Mouse (Mus musculus): ENCODE data around the gene Lamc2. TPM values are rescaled to one million over a fixed set of nuclear protein-coding genes. Genes with fewer than 3 reads are reported as not detected.

Lamc2 gene
- polyA plus RNA-seq, 1 experiment: 37.5 TPM

GRCm38 (mm10) chr1:153157021-153157623, 29.1 kb downstream of the Lamc2 start:
- WGBS: 66% methylated on average over 5 of the region's 5 CpGs

GRCm38 (mm10) chr1:153155364-153155763, 30.9 kb downstream of the Lamc2 start:
- no peak for DNase-seq
- Histone ChIP-seq H3K4me3 (replicated peaks; ENCODE audit: extremely low read depth, low read depth, low read length) (no peak overlapping the region), H3K4me1 (ENCODE audit: control insufficient read depth, insufficient read depth, low read length) (no peaks in the 10 kb centered on the region)
- TF ChIP-seq CTCF (IDR thresholded peaks at IDR 0.05; ENCODE audit: insufficient read depth, low read length) (no peak), POLR2A (IDR thresholded peaks at IDR 0.05; ENCODE audit: borderline replicate concordance, extremely low read depth, low read depth, low read length) (no peak)
- 74% methylated on average over 8 of the region's 8 CpGs for WGBS

More at GRCm38 (mm10) chr1:153157021-153157623, 29.1 kb downstream of the Lamc2 start:
- Histone ChIP-seq H3K4me3 (replicated peaks; ENCODE audit: extremely low read depth, low read depth, low read length) (no peak overlapping the region), H3K4me1 (ENCODE audit: control insufficient read depth, insufficient read depth, low read length) (no peaks in the 10 kb centered on the region)
- TF ChIP-seq CTCF (IDR thresholded peaks at IDR 0.05; ENCODE audit: insufficient read depth, low read length) (no peak), POLR2A (IDR thresholded peaks at IDR 0.05; ENCODE audit: borderline replicate concordance, extremely low read depth, low read depth, low read length) (no peak)
- DNase-seq: no peak

- 57% methylated on average over 10 of the region's 10 CpGs for WGBS
- TF ChIP-seq CTCF (IDR thresholded peaks at IDR 0.05; ENCODE audit: insufficient read depth, low read length): no peak
- no peak for TF ChIP-seq POLR2A (IDR thresholded peaks at IDR 0.05; ENCODE audit: borderline replicate concordance, extremely low read depth, low read depth, low read length)
- no peaks in the 10 kb centered on the region for H3K4me1 ChIP-seq (ENCODE audit: control insufficient read depth, insufficient read depth, low read length)
- DNase-seq: no peak
- H3K4me3 ChIP-seq (replicated peaks; ENCODE audit: extremely low read depth, low read depth, low read length): no peak overlapping the region
Observed at GRCm38 (mm10) chr1:153153619-153154137, 32.6 kb downstream of the Lamc2 start.

GRCm38 (mm10) chr1:153152594-153152993, 33.7 kb downstream of the Lamc2 start:
- Histone ChIP-seq H3K4me3 (replicated peaks; ENCODE audit: extremely low read depth, low read depth, low read length) (no peak overlapping the region), H3K4me1 (ENCODE audit: control insufficient read depth, insufficient read depth, low read length) (no peaks in the 10 kb centered on the region)
- 63% methylated on average over 7 of the region's 7 CpGs for WGBS
- TF ChIP-seq POLR2A (IDR thresholded peaks at IDR 0.05; ENCODE audit: borderline replicate concordance, extremely low read depth, low read depth, low read length): no peak
- TF ChIP-seq CTCF (IDR thresholded peaks at IDR 0.05; ENCODE audit: insufficient read depth, low read length): no peak
- DNase-seq: no peak

GRCm38 (mm10) chr1:153145791-153146190, 40.5 kb downstream of the Lamc2 start:
- 35% methylated on average over 5 of the region's 5 CpGs for WGBS
- Histone ChIP-seq H3K4me1 (ENCODE audit: control insufficient read depth, insufficient read depth, low read length) (no peaks in the 10 kb centered on the region; the same call in none of the 2 replicates), H3K4me3 (replicated peaks; ENCODE audit: extremely low read depth, low read depth, low read length) (no peak overlapping the region)
- no peak for DNase-seq
- no peak for TF ChIP-seq CTCF (IDR thresholded peaks at IDR 0.05; ENCODE audit: insufficient read depth, low read length)
- no peak for TF ChIP-seq POLR2A (IDR thresholded peaks at IDR 0.05; ENCODE audit: borderline replicate concordance, extremely low read depth, low read depth, low read length)

- Histone ChIP-seq H3K4me3 (replicated peaks; ENCODE audit: extremely low read depth, low read depth, low read length) (no peak overlapping the region), H3K4me1 (ENCODE audit: control insufficient read depth, insufficient read depth, low read length) (peaks cover 2% of the 10 kb centered on the region)
- 73% methylated on average over 11 of the region's 11 CpGs for WGBS
- TF ChIP-seq POLR2A (IDR thresholded peaks at IDR 0.05; ENCODE audit: borderline replicate concordance, extremely low read depth, low read depth, low read length) (no peak), CTCF (IDR thresholded peaks at IDR 0.05; ENCODE audit: insufficient read depth, low read length) (no peak)
- DNase-seq: no peak
Observed at GRCm38 (mm10) chr1:153144021-153144420, 42.2 kb downstream of the Lamc2 start.

GRCm38 (mm10) chr1:153140747-153141228, 45.5 kb downstream of the Lamc2 start:
- DNase-seq: no peak
- no peak for TF ChIP-seq CTCF (IDR thresholded peaks at IDR 0.05; ENCODE audit: insufficient read depth, low read length)
- TF ChIP-seq POLR2A (IDR thresholded peaks at IDR 0.05; ENCODE audit: borderline replicate concordance, extremely low read depth, low read depth, low read length): no peak
- Histone ChIP-seq H3K4me3 (replicated peaks; ENCODE audit: extremely low read depth, low read depth, low read length) (no peak overlapping the region), H3K4me1 (ENCODE audit: control insufficient read depth, insufficient read depth, low read length) (peaks cover 5% of the 10 kb centered on the region; the same call in 1 of the 2 replicates)
- WGBS: 29% methylated on average over 8 of the region's 8 CpGs

GRCm38 (mm10) chr1:153140265-153140664, 46.0 kb downstream of the Lamc2 start:
- TF ChIP-seq POLR2A (IDR thresholded peaks at IDR 0.05; ENCODE audit: borderline replicate concordance, extremely low read depth, low read depth, low read length) (no peak), CTCF (IDR thresholded peaks at IDR 0.05; ENCODE audit: insufficient read depth, low read length) (no peak)
- DNase-seq: no peak
- 58% methylated on average over 11 of the region's 11 CpGs for WGBS
- Histone ChIP-seq H3K4me1 (ENCODE audit: control insufficient read depth, insufficient read depth, low read length) (peaks cover 5% of the 10 kb centered on the region; the same call in 1 of the 2 replicates), H3K4me3 (replicated peaks; ENCODE audit: extremely low read depth, low read depth, low read length) (no peak overlapping the region)

- WGBS: 68% methylated on average over 7 of the region's 7 CpGs
- no peak for DNase-seq
- no peak for TF ChIP-seq CTCF (IDR thresholded peaks at IDR 0.05; ENCODE audit: insufficient read depth, low read length)
- TF ChIP-seq POLR2A (IDR thresholded peaks at IDR 0.05; ENCODE audit: borderline replicate concordance, extremely low read depth, low read depth, low read length): no peak
- no peak overlapping the region for H3K4me3 ChIP-seq (replicated peaks; ENCODE audit: extremely low read depth, low read depth, low read length)
- H3K4me1 ChIP-seq (ENCODE audit: control insufficient read depth, insufficient read depth, low read length): peaks cover 5% of the 10 kb centered on the region; the same call in 1 of the 2 replicates
Observed at GRCm38 (mm10) chr1:153139635-153140034, 46.6 kb downstream of the Lamc2 start.

- 78% methylated on average over 5 of the region's 5 CpGs for WGBS
- TF ChIP-seq POLR2A (IDR thresholded peaks at IDR 0.05; ENCODE audit: borderline replicate concordance, extremely low read depth, low read depth, low read length) (no peak), CTCF (IDR thresholded peaks at IDR 0.05; ENCODE audit: insufficient read depth, low read length) (no peak)
- H3K4me1 ChIP-seq (ENCODE audit: control insufficient read depth, insufficient read depth, low read length): peaks cover 5% of the 10 kb centered on the region; the same call in 1 of the 2 replicates
- no peak for DNase-seq
- no peak overlapping the region for H3K4me3 ChIP-seq (replicated peaks; ENCODE audit: extremely low read depth, low read depth, low read length)
Observed at GRCm38 (mm10) chr1:153138486-153138885, 47.8 kb downstream of the Lamc2 start.

Data from lung, adult 2 months (tissue).